Mouse (Mus musculus) heart, embryonic 11.5 days (tissue): ENCODE data around the gene Vmn1r21. TPM values are rescaled to one million over a fixed set of nuclear protein-coding genes. Genes with fewer than 3 reads are reported as not detected.

Experiments used
- ATAC-seq: fragments of 200-750 bp; cut with Nextera tagmentation; replicated peaks from 2 replicates; pipeline ENCODE4 v1.8.0; 2017; ENCODE audit warnings: moderate library complexity; ENCODE audit not compliant: insufficient number of reproducible peaks, low FRiP score, low TSS enrichment
- H3K27ac ChIP-seq: fragments of 300-500 bp; sonication (generic); 2 replicates; pipeline ENCODE4 v1.5.1; 2014; ENCODE audit warnings: mild to moderate bottlenecking, low read depth, low read length
- H3K27me3 ChIP-seq: fragments of 300-500 bp; sonication (generic); 2 replicates; pipeline ENCODE4 v1.6.1; 2014; ENCODE audit warnings: mild to moderate bottlenecking, low read length, mixed read lengths; ENCODE audit not compliant: control insufficient read depth, insufficient read depth
- H3K36me3 ChIP-seq: fragments of 300-500 bp; sonication (generic); 2 replicates; pipeline ENCODE4 v1.6.1; 2014; ENCODE audit warnings: mild to moderate bottlenecking, low read length, moderate library complexity, mixed read lengths; ENCODE audit not compliant: control insufficient read depth, insufficient read depth
- H3K4me1 ChIP-seq: fragments of 300-500 bp; sonication (generic); 2 replicates; pipeline ENCODE4 v1.6.1; 2014; ENCODE audit warnings: low read length; ENCODE audit not compliant: control insufficient read depth, insufficient read depth
- H3K4me2 ChIP-seq: fragments of 300-500 bp; sonication (generic); 2 replicates; pipeline ENCODE4 v1.6.1; 2014; ENCODE audit warnings: mild to moderate bottlenecking, moderate library complexity
- H3K4me3 ChIP-seq: fragments of 300-500 bp; sonication (generic); 2 replicates; pipeline ENCODE4 v1.5.1; 2014; ENCODE audit warnings: low read depth, low read length
- H3K9ac ChIP-seq: fragments of 300-500 bp; sonication (generic); 2 replicates; pipeline ENCODE4 v1.6.1; 2014; ENCODE audit warnings: mild to moderate bottlenecking, low read depth, low read length, moderate library complexity
- H3K9me3 ChIP-seq: fragments of 300-500 bp; sonication (generic); replicated peaks from 2 replicates; pipeline ENCODE4 v1.6.1; 2016; ENCODE audit warnings: low read length; ENCODE audit not compliant: control insufficient read depth
- WGBS: fragments of 180-500 bp; shearing (Covaris S2); extraction: QIAGEN DNeasy Blood & Tissue Kit; methylation state at CpG from one replicate; pipeline ENCODE4 v1.1.7; 2014; ENCODE audit not compliant: insufficient replicate concordance; 5-methylcytosine and 5-hydroxymethylcytosine counted together
- polyA plus RNA-seq: library from polyadenylated mRNA; unstranded; fragments of >200 nt; fragmentation: Nextera tagmentation; extraction: Ambion mirVana; gene quantifications from 2 replicates; pipeline ENCODE4 v1.2.1, GENCODE M21; 2014

Gene Vmn1r21
- polyA plus RNA-seq, 1 experiment from 2014 or later: not detected

DNA sequence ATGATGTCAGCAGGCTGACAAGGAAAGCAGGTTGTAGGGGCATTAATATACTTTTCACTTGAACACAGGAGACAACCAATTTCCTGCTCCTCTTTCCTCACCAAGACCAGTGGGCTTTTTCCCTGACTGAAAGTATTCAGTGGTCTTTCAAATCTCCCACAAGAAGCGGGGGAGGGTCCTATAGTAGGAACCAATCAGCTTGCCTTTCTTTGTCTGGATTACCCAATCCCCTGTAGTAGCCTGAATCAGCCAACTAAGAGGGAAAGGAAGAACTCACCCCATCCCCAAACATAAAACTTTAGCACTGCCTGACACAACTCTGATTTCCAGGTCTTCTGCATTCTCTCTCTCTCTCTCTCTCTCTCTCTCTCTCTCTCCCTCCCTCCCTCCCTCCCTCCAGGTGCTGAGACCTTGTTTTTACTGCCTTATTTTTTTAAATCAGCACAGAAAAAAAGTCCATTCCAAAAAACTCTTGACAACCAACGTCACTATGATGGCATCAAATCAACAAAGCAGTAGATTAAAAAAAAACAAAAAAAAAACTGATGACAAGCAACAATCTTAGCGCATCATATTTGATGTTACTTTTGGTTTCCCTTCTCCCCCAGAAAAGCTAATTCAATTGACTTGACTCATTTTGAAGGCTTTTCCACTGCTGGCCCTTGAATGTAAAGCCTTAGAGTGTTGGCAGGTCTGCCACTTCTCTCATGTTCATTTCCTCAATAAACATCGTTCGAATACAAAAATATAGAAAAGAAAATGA lies 27.3 kb downstream of the Vmn1r21 start:
- H3K27me3 ChIP-seq: no peaks in the 10 kb centered on the region
- no peaks in the 10 kb centered on the region for H3K36me3 ChIP-seq
- 0 out of 2 replicates have a peak, but pooled peaks cover 6% of the 10 kb centered on the region for H3K4me1 ChIP-seq
- H3K9ac ChIP-seq: no peak overlapping the region
- peak overlapping the region; percentile 51 for H3K4me2 ChIP-seq
- H3K27ac ChIP-seq: no peak overlapping the region
- 67% methylated on average over 5 of the region's 5 CpGs for WGBS
- ATAC-seq: 0 out of 2 replicates have a peak, but pooled peaks have one; percentile 47
- H3K4me3 ChIP-seq: 0 out of 2 replicates have a peak overlapping the region, but pooled peaks have one; percentile 6
- H3K9me3 ChIP-seq: no peaks in the 10 kb centered on the region

DNA sequence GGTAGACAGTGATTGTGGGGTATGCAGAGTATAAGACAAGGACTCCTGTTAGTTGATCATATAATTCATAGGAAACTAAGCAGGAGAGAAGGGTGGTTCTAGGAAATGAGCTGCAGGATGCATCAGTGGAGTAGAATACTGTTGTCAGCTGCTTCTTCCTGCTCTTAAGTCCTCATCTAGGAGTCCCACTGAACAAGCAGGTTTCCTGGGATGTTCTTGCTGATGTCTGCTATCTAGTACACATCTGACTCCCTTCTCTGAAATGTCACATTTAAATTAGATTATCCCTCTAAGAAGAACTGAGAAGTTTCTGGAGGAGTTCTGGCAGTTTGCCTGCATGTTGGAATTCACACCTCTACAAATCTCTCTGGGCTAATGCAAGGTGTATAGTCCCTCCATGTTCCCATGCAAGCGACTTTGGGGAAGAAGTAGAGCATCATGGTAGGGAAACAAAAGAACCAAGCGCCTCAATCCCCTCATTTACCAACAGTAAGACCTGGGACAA lies 35.7 kb downstream of the Vmn1r21 start:
- H3K27me3 ChIP-seq: no peaks in the 10 kb centered on the region
- H3K9ac ChIP-seq: no peak overlapping the region
- no peak overlapping the region for H3K4me2 ChIP-seq
- no peak for ATAC-seq
- no peaks in the 10 kb centered on the region for H3K36me3 ChIP-seq
- no peak overlapping the region for H3K27ac ChIP-seq
- H3K4me3 ChIP-seq: no peak overlapping the region
- 0 out of 2 replicates have a peak, but pooled peaks cover under 1% of the 10 kb centered on the region for H3K9me3 ChIP-seq
- WGBS: 72% methylated on average over 2 of the region's 2 CpGs
- 0 out of 2 replicates have a peak, but pooled peaks cover 2% of the 10 kb centered on the region for H3K4me1 ChIP-seq

DNA sequence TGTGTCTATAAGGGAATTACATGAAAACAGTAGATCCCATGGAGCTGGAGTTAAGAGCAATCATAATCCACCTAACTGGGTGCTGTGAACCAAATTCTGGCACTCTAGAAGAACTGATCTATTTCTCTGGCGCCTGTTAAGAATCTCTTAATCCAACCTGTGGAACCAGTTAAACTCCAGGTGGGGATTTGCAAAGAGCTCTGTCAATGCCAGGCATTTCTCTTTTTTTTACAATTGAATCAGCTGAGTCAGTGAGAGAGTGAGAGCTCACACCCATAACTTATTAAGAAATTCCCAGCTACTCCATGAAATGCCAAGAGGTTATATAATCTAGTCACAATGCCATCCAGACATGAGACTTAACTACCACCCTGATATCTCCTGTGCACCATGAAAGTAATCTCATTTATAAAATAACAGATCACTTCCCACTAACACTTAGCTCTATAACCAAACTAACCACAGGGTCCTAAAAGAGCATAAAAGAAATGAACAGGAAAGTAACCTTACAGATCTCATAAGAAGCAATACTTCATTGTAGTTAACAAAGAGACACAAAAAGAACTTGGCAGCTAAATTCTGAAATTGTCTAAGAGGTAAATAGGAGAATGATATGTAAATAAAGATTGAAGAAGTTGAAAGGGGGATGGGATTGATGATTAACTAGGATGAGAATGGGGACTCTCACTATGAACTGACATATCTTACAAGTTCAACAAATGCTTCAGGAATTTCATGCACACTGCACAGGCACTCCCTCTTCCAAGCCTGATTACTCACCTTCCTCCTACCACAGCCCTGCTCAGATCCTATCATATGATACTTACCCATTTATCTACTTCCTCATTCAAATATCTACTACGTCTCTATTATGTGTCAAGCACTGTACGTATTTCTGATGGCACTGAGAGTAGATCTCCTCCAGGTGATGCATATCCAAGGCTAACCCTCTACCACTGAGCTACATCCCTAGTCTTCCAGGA lies 38.1 kb downstream of the Vmn1r21 start:
- Histone ChIP-seq H3K4me2 (no peak overlapping the region), H3K4me1 (0 out of 2 replicates have a peak, but pooled peaks cover 2% of the 10 kb centered on the region), H3K36me3 (no peaks in the 10 kb centered on the region), H3K9ac (no peak overlapping the region), H3K4me3 (no peak overlapping the region), H3K27ac (no peak overlapping the region), H3K27me3 (no peaks in the 10 kb centered on the region), H3K9me3 (0 out of 2 replicates have a peak, but pooled peaks cover 2% of the 10 kb centered on the region)
- no peak for ATAC-seq
- WGBS: 76% methylated on average over 3 of the region's 3 CpGs

DNA sequence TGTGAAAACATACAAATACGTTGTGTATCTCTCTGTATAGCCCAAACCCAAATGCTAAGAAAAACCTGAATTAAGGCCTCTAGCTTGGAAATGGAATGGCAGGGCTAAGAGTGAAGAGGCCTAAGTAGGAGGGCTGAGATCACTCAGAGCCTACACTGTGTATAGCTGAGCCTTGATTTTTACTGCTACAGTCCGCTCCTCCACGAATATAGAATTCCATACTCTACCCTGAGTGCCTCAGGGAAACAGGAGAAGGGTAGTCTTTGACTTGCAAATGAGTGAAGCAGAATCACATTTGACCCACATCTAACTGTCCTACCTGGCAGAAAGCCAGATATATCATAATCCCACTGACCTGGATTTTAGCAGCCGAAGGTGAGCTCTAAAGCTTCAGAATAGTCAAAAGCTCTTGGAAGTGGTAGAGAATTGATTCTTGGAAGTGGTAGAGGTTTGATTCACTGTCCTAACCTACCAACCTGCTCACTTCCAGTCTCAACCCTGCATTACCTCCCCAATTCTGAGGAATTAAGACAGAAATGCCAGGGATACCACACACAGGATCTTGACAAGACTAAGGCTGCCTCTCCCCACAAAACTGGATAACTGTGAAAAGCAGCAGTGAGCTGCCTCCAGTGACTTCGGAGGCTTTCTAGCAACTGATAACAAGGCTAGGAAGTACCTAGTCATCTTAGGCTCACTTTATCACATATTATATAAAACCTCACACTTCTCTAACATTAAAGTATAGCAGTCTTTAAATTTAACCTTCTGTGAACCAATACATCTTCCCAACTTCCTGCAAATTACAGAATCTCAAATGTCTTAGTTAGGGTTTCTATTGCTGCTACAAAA lies 44.7 kb downstream of the Vmn1r21 start:
- Histone ChIP-seq H3K27ac (no peak overlapping the region), H3K36me3 (no peaks in the 10 kb centered on the region), H3K4me3 (no peak overlapping the region), H3K9me3 (0 out of 2 replicates have a peak, but pooled peaks cover 2% of the 10 kb centered on the region), H3K27me3 (no peaks in the 10 kb centered on the region), H3K9ac (no peak overlapping the region), H3K4me1 (peaks cover 3% of the 10 kb centered on the region), H3K4me2 (no peak overlapping the region)
- no peak for ATAC-seq
- 78% methylated on average over 5 of the region's 5 CpGs for WGBS

DNA sequence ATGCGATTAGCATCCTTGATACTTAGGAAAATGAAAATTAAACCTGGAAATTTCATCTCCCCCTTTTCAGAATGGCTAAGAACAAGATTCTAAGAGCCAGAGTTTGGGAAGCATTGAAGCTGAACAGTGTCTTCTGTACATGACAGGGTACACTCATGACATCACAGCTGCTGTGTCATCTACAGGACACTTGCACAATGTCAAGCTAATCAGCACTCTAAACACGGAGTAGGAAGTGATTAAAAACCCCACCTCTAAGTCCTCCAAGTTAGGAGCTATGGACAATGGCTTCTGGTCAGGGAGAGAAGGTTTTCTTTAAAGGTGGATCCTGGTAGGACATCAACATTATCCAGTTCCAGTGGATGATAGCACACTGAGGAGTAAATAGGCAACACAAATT lies 47.0 kb downstream of the Vmn1r21 start:
- WGBS: 60% methylated on average over 2 of the region's 2 CpGs
- H3K4me1 ChIP-seq: peaks cover 3% of the 10 kb centered on the region
- no peaks in the 10 kb centered on the region for H3K9me3 ChIP-seq
- H3K9ac ChIP-seq: no peak overlapping the region
- no peak overlapping the region for H3K4me2 ChIP-seq
- no peak overlapping the region for H3K27ac ChIP-seq
- no peaks in the 10 kb centered on the region for H3K27me3 ChIP-seq
- no peak for ATAC-seq
- no peaks in the 10 kb centered on the region for H3K36me3 ChIP-seq
- H3K4me3 ChIP-seq: no peak overlapping the region

- no peak overlapping the region for H3K9ac ChIP-seq
- H3K4me1 ChIP-seq: peaks cover 8% of the 10 kb centered on the region
- no peaks in the 10 kb centered on the region for H3K9me3 ChIP-seq
- H3K36me3 ChIP-seq: no peaks in the 10 kb centered on the region
- no peak overlapping the region for H3K4me3 ChIP-seq
- H3K27me3 ChIP-seq: no peaks in the 10 kb centered on the region
- no peak overlapping the region for H3K4me2 ChIP-seq
- WGBS: 97% methylated on average over 1 of the region's 1 CpGs
- H3K27ac ChIP-seq: no peak overlapping the region
- ATAC-seq: no peak
These were observed 51.2 kb downstream of the Vmn1r21 start for GRCm38 (mm10) chr6:57798986-57799385.

GRCm38 (mm10) chr6:57796853-57797423 lies 53.2 kb downstream of the Vmn1r21 start:
- Histone ChIP-seq H3K36me3 (no peaks in the 10 kb centered on the region), H3K9me3 (no peaks in the 10 kb centered on the region), H3K4me2 (no peak overlapping the region), H3K9ac (no peak overlapping the region), H3K27ac (no peak overlapping the region), H3K27me3 (no peaks in the 10 kb centered on the region), H3K4me3 (no peak overlapping the region), H3K4me1 (peaks cover 4% of the 10 kb centered on the region; the same call in 1 of the 2 replicates)
- ATAC-seq: no peak
- 91% methylated on average over 3 of the region's 3 CpGs for WGBS
